Comparison of ENCODE assay signal across 8 mouse cellular contexts in the genomic region with DNA sequence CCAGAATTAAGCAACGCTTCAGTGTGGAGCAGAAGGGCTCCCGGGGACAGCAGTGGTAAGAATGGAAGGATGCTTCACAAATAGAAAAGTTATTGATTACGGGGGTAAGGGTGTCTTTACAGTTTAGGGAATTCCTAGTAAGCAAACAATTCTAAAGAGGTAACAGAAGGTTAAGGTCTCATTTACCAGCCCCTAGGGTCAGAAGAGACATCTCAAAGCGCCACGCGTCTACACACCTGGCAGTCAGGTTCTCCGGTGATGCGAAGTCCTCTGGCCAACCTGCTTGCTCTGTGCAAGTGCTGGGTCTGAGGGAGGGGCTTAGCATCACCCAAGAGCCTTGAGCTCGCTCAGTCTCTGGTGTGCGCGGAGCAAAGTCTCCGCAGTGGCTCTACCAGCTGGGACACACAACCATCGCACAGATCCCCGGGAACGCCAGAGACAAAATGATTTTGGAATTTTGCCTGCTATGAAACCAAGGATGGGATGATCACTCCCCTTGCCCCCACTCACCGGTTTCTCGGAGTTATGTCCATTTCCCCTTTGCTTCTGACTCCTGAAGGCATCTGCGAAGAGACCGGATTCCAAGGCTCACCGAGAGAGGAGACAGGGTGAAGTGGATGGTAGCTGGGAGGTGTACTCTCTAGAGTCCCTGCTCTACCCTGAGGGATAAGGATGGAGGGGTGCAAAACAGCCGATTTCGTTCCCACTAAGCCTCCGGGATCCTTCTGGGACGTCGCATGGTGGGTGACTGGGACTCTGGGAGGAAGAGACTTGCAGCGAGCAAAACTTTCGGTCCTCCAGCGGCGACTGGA. TPM values are rescaled to one million over a fixed set of nuclear protein-coding genes. Genes with fewer than 3 reads are reported as not detected.
A peak's percentile ranks its signal among the peaks of the same experiment; 100 is the strongest.
DNase-seq lines count a peak whose midpoint lies in the region; ATAC-seq and TF ChIP-seq lines count a peak whose summit lies in the region.

No protein-coding gene starts in this region.

- H3K4me3 ChIP-seq in heart, embryonic 14.5 days (ENCODE audit: control insufficient read depth in 1 of 2, insufficient read depth in 1 of 2, low read depth in 1 of 2, low read length in 2 of 2), result peak overlapping the region; percentile 59 to 73
- peak overlapping the region; percentile 61 to 87 for H3K4me3 ChIP-seq in liver, embryonic 14.5 days (ENCODE audit: insufficient read depth in 1 of 2, low read depth in 2 of 2, low read length in 2 of 2)

- no peak for TF ChIP-seq POLR2A in brain, embryonic 14.5 days (IDR thresholded peaks at IDR 0.05; ENCODE audit: borderline replicate concordance, extremely low read depth, insufficient read depth, insufficient read length, poor library complexity, severe bottlenecking)

- peak; percentile 13 for DNase-seq in ovary, postnatal 10 days (ENCODE audit: low spot score)
- no peak for DNase-seq in ovary, adult 18-20 months (ENCODE audit: low spot score)
- DNase-seq in brain, embryonic 14.5 days (ENCODE audit: low read depth), result peak; percentile 76
- no peak for DNase-seq in liver, embryonic 14.5 days (ENCODE audit: low read depth in 3 of 3, low spot score in 3 of 3)
- DNase-seq in retina, postnatal 1 day, result peak; percentile 60
- DNase-seq in urinary bladder, postnatal 10 days (ENCODE audit: low spot score), result no peak
- DNase-seq in spleen, postnatal 10 days (ENCODE audit: low spot score in 2 of 2), result no peak

- no peak for TF ChIP-seq CTCF in brain, embryonic 14.5 days (IDR thresholded peaks at IDR 0.05; ENCODE audit: borderline replicate concordance, extremely low read depth, insufficient read depth, insufficient read length)
- TF ChIP-seq CTCF in liver, embryonic 14.5 days (IDR thresholded peaks at IDR 0.05; ENCODE audit: low read depth), result no peak

- H3K27ac ChIP-seq in heart, embryonic 14.5 days (replicated peaks in 1 of 2; ENCODE audit: control insufficient read depth in 1 of 2, insufficient read depth in 1 of 2, low read depth in 2 of 2, low read length in 2 of 2), result no peak overlapping the region
- no peak overlapping the region for H3K27ac ChIP-seq in liver, embryonic 14.5 days

- peak; percentile 31; the same call in 1 of the 2 replicates for ATAC-seq in heart, embryonic 14.5 days (ENCODE audit: insufficient number of reproducible peaks, insufficient read depth, low FRiP score, low read depth)
- ATAC-seq in liver, embryonic 14.5 days (ENCODE audit: insufficient read depth), result peak; percentile 47

- H3K27me3 ChIP-seq in heart, embryonic 14.5 days (ENCODE audit: control insufficient read depth, insufficient read depth, low read length), result peaks cover 12% of the 10 kb centered on the region
- H3K27me3 ChIP-seq in liver, embryonic 14.5 days (ENCODE audit: control insufficient read depth, insufficient read depth, low read length), result peaks cover 21% of the 10 kb centered on the region

- H3K36me3 ChIP-seq in heart, embryonic 14.5 days (ENCODE audit: control insufficient read depth, insufficient read depth, low read length), result no peaks in the 10 kb centered on the region
- no peaks in the 10 kb centered on the region for H3K36me3 ChIP-seq in liver, embryonic 14.5 days (replicated peaks; ENCODE audit: control insufficient read depth, insufficient read depth, low read depth)

- H3K4me2 ChIP-seq in heart, embryonic 14.5 days (ENCODE audit: low read length), result peak overlapping the region; percentile 97
- peak overlapping the region; percentile 78 for H3K4me2 ChIP-seq in liver, embryonic 14.5 days (ENCODE audit: low read depth)

- no peak for TF ChIP-seq EP300 in liver, embryonic 14.5 days (IDR thresholded peaks at IDR 0.05; ENCODE audit: low read depth)

- H3K4me1 ChIP-seq in heart, embryonic 14.5 days (ENCODE audit: control insufficient read depth in 2 of 2, insufficient read depth in 2 of 2, low read length in 2 of 2), result peaks cover 2 to 12% of the 10 kb centered on the region in 2 experiments; a peak in 2 of 4 replicates
- peaks cover 8 to 15% of the 10 kb centered on the region in 2 experiments for H3K4me1 ChIP-seq in liver, embryonic 14.5 days (replicated peaks; ENCODE audit: control insufficient read depth in 2 of 2, insufficient read depth in 2 of 2, low read length in 1 of 2)

- peak overlapping the region; percentile 68 for H3K9ac ChIP-seq in heart, embryonic 14.5 days (ENCODE audit: low read length)
- H3K9ac ChIP-seq in liver, embryonic 14.5 days (replicated peaks), result peak overlapping the region; percentile 52

- WGBS in heart, embryonic 14.5 days, result 5% methylated on average over 29 of the region's 29 CpGs
- 10% methylated on average over 29 of the region's 29 CpGs for WGBS in liver, embryonic 14.5 days (ENCODE audit: insufficient replicate concordance)

- H3K9me3 ChIP-seq in heart, embryonic 14.5 days (ENCODE audit: control insufficient read depth, low read length), result no peaks in the 10 kb centered on the region
- no peaks in the 10 kb centered on the region for H3K9me3 ChIP-seq in liver, embryonic 14.5 days (ENCODE audit: control insufficient read depth, low read length)

RNA-seq across cellular contexts. Expression of a gene that starts 0.7 kb away (rescaled TPM):
- 30.3 and 43.3 TPM in 2 replicates for polyA plus RNA-seq in brain, embryonic 14.5 days (2012; rRNA removed)
- polyA plus RNA-seq in heart, embryonic 14.5 days (2014; fragmentation: Nextera tagmentation; extraction: Ambion mirVana), result 10.1 and 10.6 TPM in 2 replicates
- 11.9 and 13.3 TPM in 2 replicates for polyA plus RNA-seq in liver, embryonic 14.5 days (2012; rRNA removed)
- polyA plus RNA-seq in liver, embryonic 14.5 days (2014; fragmentation: Nextera tagmentation; extraction: Ambion mirVana), result 13.9 and 15.2 TPM in 2 replicates

RNA-seq across cellular contexts. Expression of a gene that starts 54.2 kb away (rescaled TPM):
- 0.29 and 0.36 TPM in 2 replicates for polyA plus RNA-seq in brain, embryonic 14.5 days (2012; rRNA removed)
- polyA plus RNA-seq in heart, embryonic 14.5 days (2014; fragmentation: Nextera tagmentation; extraction: Ambion mirVana), result 0.16 and 0.26 TPM in 2 replicates
- polyA plus RNA-seq in liver, embryonic 14.5 days (2012; rRNA removed), result not detected in 2 replicates
- not detected in 2 replicates for polyA plus RNA-seq in liver, embryonic 14.5 days (2014; fragmentation: Nextera tagmentation; extraction: Ambion mirVana)

Comparison
In these comparisons a context has a peak if more than half of its experiments do, and no peak if none do; other contexts are left out.
1. DNase-seq: peak in ovary, postnatal 10 days (single experiment), brain, embryonic 14.5 days (single experiment) and retina, postnatal 1 day (single experiment); none in ovary, adult 18-20 months (single experiment), liver, embryonic 14.5 days (0 of 3), urinary bladder, postnatal 10 days (single experiment) and spleen, postnatal 10 days (0 of 2).